Mouse (Mus musculus) liver, postnatal 0 days (tissue): Measurements from ENCODE around the gene Grk4.
A peak's percentile ranks its signal among the peaks of the same experiment; 100 is the strongest.

Source experiments
- CTCF ChIP-seq: sonication (generic); IDR thresholded peaks from 2 replicates; pipeline ENCODE4 v1.5.1; 2016; ENCODE audit warnings: antibody characterized with exemption, low read depth
- EP300 ChIP-seq: IDR thresholded peaks from 2 replicates; pipeline ENCODE4 v1.6.1; 2016; ENCODE audit warnings: antibody characterized with exemption, low read depth, mild to moderate bottlenecking

DNA sequence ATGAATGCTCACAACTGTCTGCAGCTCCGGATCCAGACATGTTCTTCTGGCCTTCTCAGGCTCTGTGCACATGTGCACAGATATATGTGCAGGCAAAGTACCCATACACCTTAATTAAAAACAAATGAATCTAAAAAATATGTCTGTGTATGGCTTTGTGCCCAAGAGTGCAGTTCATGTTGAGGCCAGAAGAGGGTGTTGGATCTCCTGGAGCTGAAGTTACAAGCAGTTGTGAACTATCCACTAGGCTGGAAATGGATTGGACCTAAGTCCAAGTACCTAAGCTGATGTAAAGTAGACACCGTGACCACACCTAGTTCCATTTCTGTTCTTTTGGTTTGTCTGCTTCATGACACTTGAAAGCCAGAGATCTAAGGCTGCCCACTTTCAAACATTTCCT is 9.3 kb downstream of the Grk4 start:
- TF ChIP-seq EP300 (no peak), CTCF (peak; percentile 57)
